Mouse (Mus musculus): ENCODE results near the gene Elovl2. TPM values are rescaled to one million over a fixed set of nuclear protein-coding genes. Genes with fewer than 3 reads are reported as not detected.
A peak's percentile ranks its signal among the peaks of the same experiment; 100 is the strongest.

Elovl2 gene
- polyA plus RNA-seq, 1 experiment from 2014 or later: 5.4 TPM

GRCm38 (mm10) chr13:41146271-41146670, 73.9 kb downstream of the Elovl2 start:
- Histone ChIP-seq H3K4me3 (ENCODE audit: low read depth, low read length) (no peak overlapping the region), H3K36me3 (ENCODE audit: insufficient read depth) (no peaks in the 10 kb centered on the region), H3K27ac (ENCODE audit: low read depth) (no peak overlapping the region), H3K4me2 (no peak overlapping the region), H3K4me1 (ENCODE audit: insufficient read depth) (no peaks in the 10 kb centered on the region), H3K9ac (no peak overlapping the region), H3K27me3 (ENCODE audit: insufficient read depth, low read length) (no peaks in the 10 kb centered on the region), H3K9me3 (ENCODE audit: low read depth, low read length) (no peaks in the 10 kb centered on the region)
- WGBS: 78% methylated on average over 10 of the region's 10 CpGs
- peak; percentile 82 for DNase-seq
- no peak for ATAC-seq (ENCODE audit: insufficient read depth)
- TF ChIP-seq CTCF (IDR thresholded peaks at IDR 0.05; ENCODE audit: low read depth): peak; percentile 80

- H3K36me3 ChIP-seq (ENCODE audit: insufficient read depth): no peaks in the 10 kb centered on the region
- WGBS: 56% methylated on average over 6 of the region's 6 CpGs
- no peaks in the 10 kb centered on the region for H3K4me1 ChIP-seq (ENCODE audit: insufficient read depth)
- no peak overlapping the region for H3K4me2 ChIP-seq
- DNase-seq: no peak
- ATAC-seq (ENCODE audit: insufficient read depth): no peak
- H3K27ac ChIP-seq (ENCODE audit: low read depth): no peak overlapping the region
- H3K9ac ChIP-seq: no peak overlapping the region
- no peaks in the 10 kb centered on the region for H3K9me3 ChIP-seq (ENCODE audit: low read depth, low read length)
- no peak overlapping the region for H3K4me3 ChIP-seq (ENCODE audit: low read depth, low read length)
- no peak for TF ChIP-seq CTCF (IDR thresholded peaks at IDR 0.05; ENCODE audit: low read depth)
- H3K27me3 ChIP-seq (ENCODE audit: insufficient read depth, low read length): no peaks in the 10 kb centered on the region
Observed at GRCm38 (mm10) chr13:41145433-41145970, 74.7 kb downstream of the Elovl2 start.

- peak; percentile 81 for TF ChIP-seq CTCF (IDR thresholded peaks at IDR 0.05; ENCODE audit: low read depth)
- Histone ChIP-seq H3K9me3 (ENCODE audit: low read depth, low read length) (no peaks in the 10 kb centered on the region), H3K36me3 (ENCODE audit: insufficient read depth) (no peaks in the 10 kb centered on the region), H3K27ac (ENCODE audit: low read depth) (no peak overlapping the region), H3K4me3 (ENCODE audit: low read depth, low read length) (no peak overlapping the region), H3K4me2 (no peak overlapping the region), H3K9ac (no peak overlapping the region), H3K4me1 (ENCODE audit: insufficient read depth) (no peaks in the 10 kb centered on the region), H3K27me3 (ENCODE audit: insufficient read depth, low read length) (no peaks in the 10 kb centered on the region)
- peak; percentile 87 for DNase-seq
- WGBS: 4% methylated on average over 6 of the region's 6 CpGs
- ATAC-seq (ENCODE audit: insufficient read depth): no peak
Observed at GRCm38 (mm10) chr13:41134901-41135300, 85.3 kb downstream of the Elovl2 start.

Other genes with a start within 250 kb of the Elovl2 start
- gene Pak1ip1, start 219.4 kb downstream of the Elovl2 start, polyA plus RNA-seq (2014; fragmentation: Nextera tagmentation; extraction: Ambion mirVana): 59.6 and 62.4 TPM in 2 replicates
- 224 and 229 TPM in 2 replicates for gene Tmem14c, start 204.1 kb downstream of the Elovl2 start, polyA plus RNA-seq (2014; fragmentation: Nextera tagmentation; extraction: Ambion mirVana)
- 0.93 and 1.2 TPM in 2 replicates for gene Mak, start 140.7 kb downstream of the Elovl2 start, polyA plus RNA-seq (2014; fragmentation: Nextera tagmentation; extraction: Ambion mirVana)
- not detected in 2 replicates for gene Gcm2, start 109.4 kb downstream of the Elovl2 start, polyA plus RNA-seq (2014; fragmentation: Nextera tagmentation; extraction: Ambion mirVana)
- gene Sycp2l, start 106.1 kb downstream of the Elovl2 start, polyA plus RNA-seq (2014; fragmentation: Nextera tagmentation; extraction: Ambion mirVana): 0.11 TPM in 1 of 2 replicates, not detected in the other
- gene Smim13, start 29.4 kb upstream of the Elovl2 start, polyA plus RNA-seq (2014; fragmentation: Nextera tagmentation; extraction: Ambion mirVana): 11.9 and 12.0 TPM in 2 replicates
- not detected in 2 replicates for gene Gm17364, start 53.6 kb upstream of the Elovl2 start, polyA plus RNA-seq (2014; fragmentation: Nextera tagmentation; extraction: Ambion mirVana)

All from lung, embryonic 14.5 days (tissue).